Mouse (Mus musculus) kidney, postnatal 14 days (tissue): ENCODE measurements at regions not wholly inside any gene's neighbourhood (a gene's known extent, or its start where the extent isn't known, plus 50 kb on each side); places are given as distances from the start of the nearest gene placed in this dataset.

ENCODE experiments used
- DNase-seq: peaks from one replicate; pipeline ENCODE4 v3.0.0; 2022; ENCODE audit warnings: mixed read lengths

DNA sequence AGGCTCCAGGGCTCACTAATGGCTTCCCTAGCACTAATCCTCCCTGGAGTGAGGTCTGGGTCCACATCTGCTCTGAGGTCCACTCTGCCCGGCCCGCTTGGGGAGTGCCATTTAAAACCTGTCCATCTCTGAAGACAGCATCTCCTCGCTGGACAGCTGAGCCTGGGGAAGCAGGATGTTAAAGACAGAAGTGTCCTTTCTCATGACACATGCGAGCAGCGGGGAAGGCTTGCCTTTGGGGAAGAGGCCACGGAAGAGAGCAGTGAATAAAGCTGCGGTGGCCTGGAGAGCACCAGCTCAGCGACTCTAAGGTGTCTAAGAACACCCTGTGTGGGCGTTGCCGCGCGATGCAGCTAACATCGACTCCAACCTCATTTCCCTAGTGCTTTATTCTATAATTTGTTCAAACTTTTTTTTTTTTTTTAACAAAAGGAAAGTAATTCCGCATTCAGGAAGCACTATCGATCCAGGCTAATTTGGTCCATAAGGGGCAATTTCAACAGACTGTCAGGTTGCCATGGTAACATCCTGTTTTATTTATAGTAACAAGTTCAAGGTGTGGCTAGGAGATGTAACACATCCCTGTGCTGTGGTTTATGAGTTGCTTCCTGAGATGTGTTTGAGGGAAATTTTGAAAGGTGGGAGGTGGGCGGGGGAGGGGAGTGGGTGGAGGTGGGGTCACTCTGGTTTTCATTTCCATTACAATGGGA lies 120.0 kb downstream of the Cartpt start:
- DNase-seq = no peak

DNA sequence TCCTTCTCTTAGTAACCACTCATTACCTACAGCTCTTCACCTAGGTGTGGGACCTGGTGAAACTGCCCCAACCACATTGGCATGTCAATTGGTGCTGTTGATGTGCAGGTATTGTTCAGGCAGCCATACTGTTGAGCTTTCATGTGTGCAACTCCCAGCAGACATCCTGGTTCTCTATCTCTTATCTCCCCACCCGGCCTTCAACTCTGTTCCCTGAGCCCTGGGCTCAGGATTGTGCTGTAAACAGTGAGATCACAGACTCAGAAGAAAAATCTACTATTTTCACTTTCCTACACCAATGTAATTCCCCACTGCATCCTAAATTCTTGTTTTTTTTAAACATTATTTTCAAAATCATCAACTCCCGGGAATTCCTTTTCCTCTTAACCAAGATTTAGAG lies 122.1 kb downstream of the Cartpt start:
- DNase-seq = no peak

DNA sequence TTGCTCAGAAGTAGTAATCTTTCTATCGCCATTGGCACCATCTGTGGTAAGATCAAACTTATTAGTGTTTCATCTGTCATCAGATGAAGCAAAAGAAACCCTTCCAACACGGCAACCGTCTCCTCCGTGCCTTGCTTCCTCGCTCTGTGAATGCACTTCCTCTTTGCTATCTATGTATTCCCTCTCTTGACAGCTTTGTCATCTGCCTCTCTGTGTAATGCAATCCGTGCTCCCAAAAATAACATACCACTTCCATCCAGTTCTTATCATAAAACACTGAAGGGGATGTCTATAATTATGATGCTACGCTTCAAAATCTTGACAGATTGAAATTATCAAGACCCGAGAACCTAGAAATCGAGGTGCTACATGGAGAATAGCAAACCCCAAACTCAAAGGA lies 123.2 kb downstream of the Cartpt start:
- DNase-seq = no peak

GRCm38 (mm10) chr13:99765965-99766364 lies 134.9 kb downstream of the Cartpt start:
- DNase-seq = no peak

- DNase-seq = no peak
Measured at GRCm38 (mm10) chr13:99764764-99765163, 136.1 kb downstream of the Cartpt start.

GRCm38 (mm10) chr13:99764097-99764714 lies 136.7 kb downstream of the Cartpt start:
- no peak for DNase-seq

GRCm38 (mm10) chr13:99761843-99762242 lies 139.0 kb downstream of the Cartpt start:
- DNase-seq = no peak

- peak; percentile 36 for DNase-seq
Measured at GRCm38 (mm10) chr13:99761423-99761822, 139.5 kb downstream of the Cartpt start.

GRCm38 (mm10) chr13:99760646-99761045 lies 140.2 kb downstream of the Cartpt start:
- DNase-seq = no peak

DNA sequence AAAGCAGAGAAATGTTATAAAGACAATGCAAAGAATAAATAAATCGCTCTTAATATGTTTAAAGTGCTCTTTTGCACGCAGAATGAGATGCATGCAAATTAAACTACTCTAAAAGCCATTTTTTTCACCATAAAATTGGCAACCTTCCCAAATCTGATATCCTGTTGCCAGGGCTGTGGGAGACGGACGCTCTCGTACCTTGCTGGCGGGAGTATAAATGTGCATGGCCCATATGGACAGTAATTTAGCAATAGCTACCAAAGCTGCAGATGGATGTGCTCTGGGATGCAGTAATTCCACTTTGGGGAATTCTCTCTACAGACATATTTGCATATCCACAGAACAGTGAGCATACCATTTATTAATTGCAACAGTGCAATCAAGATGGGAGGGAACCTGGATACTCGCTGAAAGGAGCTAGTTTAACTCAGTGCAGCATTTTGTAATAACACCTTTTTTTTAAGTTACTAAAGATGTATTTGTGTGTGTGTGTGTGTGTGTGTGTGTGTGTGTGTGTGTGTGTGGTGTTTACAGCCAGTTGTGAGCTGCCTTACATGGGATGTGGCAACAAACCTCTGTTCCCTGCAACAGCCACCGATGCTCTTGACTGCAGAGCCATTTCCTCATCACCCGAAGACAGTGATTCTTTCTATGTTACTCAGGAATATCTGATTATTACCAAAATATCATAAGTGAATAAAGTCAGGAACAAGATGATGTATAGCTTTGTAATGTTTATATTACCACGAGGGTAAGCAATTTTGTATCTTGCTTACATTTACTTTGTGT lies 141.4 kb downstream of the Cartpt start:
- DNase-seq = no peak

- no peak for DNase-seq
Measured at GRCm38 (mm10) chr13:99754701-99755100, 146.2 kb downstream of the Cartpt start.

- no peak for DNase-seq
Measured at GRCm38 (mm10) chr13:99754251-99754652, 146.6 kb downstream of the Cartpt start.

DNA sequence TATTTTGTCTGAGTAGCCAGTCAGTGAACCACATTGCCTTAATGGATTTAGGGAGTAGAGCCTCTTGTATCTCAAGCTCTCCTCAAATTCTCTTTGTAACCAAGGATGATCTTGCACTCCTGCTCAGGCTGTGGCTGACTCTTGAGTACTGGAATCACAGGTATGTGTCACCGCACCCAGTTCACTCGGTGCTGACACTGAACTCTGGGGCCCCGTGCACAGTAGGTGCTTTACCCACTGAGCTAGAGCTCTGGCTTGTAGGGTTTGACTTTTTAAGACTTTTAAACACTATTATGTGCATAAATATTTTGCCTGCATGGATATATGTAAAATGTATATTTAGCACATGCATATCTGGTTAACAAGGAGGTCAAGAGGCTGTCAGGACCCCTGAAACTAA lies 147.4 kb downstream of the Cartpt start:
- no peak for DNase-seq

GRCm38 (mm10) chr13:99750729-99751128 lies 150.2 kb downstream of the Cartpt start:
- no peak for DNase-seq

GRCm38 (mm10) chr13:99749342-99749741 lies 151.5 kb downstream of the Cartpt start:
- DNase-seq = no peak

- DNase-seq = no peak
Measured at GRCm38 (mm10) chr13:99748128-99748527, 152.8 kb downstream of the Cartpt start.

DNA sequence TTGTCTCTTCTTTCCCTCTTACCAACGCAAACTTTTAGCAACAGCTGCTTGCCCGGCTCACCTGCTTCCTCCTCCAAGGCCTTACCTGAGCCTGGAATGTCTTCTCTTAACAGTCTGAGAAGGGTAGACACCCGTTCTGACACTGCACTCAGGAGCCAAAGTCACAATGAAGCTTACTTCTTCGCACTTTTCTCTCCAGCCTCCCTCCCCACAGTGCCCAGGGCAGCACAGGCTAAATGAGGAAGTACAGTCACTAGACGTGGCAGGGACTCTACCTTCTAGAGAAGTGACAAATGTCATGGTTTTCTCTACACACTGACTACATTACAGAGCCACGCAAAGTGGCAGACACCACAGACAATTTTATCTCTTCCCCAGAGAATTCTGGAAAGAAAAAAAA lies 155.4 kb downstream of the Cartpt start:
- no peak for DNase-seq

DNA sequence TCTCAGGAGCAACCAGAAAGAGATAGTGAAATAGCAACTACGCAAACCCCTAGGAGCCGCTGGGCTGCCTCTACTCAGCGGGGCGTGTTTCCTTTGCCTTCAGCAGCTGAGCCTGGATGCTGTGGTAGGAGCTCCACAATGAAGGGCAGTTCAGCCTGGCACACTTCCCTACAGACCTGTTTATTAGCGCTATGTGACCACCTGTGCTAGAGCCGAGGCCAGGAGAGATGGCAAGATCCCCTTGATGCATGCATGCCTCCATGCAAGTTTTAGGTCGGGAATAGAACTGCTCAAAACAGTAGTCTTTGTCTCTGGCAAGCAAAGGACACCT lies 156.1 kb downstream of the Cartpt start:
- no peak for DNase-seq

GRCm38 (mm10) chr13:99743952-99744789 lies 156.7 kb downstream of the Cartpt start:
- no peak for DNase-seq

DNA sequence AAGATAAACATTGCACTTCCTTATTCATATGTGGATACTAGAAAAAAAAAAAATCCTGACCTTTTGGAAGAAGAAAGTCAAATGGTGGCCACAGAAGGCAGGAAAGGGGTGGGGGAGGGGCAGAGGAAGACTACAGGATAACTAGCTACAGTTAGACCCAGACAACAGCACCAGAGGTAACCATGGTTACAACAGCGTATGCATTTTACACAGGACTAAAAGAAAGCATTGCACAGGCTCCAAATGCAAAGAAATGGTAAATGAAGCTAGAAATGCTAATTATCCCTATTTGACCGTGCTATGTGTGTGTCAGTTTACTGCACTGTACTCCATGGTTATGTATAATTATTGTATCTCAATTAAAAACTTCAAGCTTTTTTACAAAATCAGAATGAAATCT lies 158.4 kb downstream of the Cartpt start:
- DNase-seq = no peak

DNA sequence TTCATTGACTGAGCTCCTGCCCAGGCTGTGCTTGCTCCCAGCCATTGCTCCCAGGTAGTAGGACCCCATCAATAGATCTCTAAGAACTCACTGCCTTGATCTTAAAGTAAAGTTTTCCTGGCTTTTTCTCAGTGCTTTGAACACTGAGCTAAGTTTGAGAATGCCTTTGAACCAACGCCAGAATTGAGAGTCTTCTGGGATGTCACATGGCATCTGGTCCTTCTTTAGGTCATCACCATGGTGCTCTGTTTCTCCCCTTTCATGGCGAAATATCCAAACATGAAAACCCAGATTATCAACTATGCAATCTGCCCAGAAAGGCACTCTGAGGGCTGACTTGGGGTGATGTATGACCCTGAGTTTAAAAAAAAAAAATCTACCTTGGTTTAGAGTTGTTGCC lies 158.9 kb downstream of the Cartpt start:
- DNase-seq = no peak

DNA sequence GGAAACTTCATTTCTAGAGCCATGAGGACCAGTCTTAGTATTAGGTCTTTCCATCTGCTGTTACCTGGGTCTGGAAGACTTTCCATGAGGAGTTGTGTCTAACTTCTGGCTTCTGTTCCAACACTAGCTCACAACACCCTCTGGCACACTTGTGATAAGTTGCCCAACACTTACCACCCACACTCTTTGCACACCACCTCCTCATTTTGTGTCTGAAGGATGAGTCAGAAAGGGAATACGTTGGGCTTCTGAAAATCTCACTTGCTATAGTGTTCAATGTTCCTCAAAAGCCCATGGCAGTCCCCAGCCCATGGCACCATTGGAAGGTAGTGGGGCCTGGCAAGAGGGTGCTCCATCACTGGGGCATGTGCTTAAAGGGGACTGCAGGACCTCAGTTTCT lies 161.5 kb downstream of the Cartpt start:
- DNase-seq = no peak

- no peak for DNase-seq
Measured at GRCm38 (mm10) chr13:99737271-99737670, 163.6 kb downstream of the Cartpt start.
